Mouse (Mus musculus): Measurements from ENCODE around the gene Zdhhc14. TPM values are rescaled to one million over a fixed set of nuclear protein-coding genes. Genes with fewer than 3 reads are reported as not detected.

The Zdhhc14 gene
- polyA plus RNA-seq, 1 experiment from 2014 or later = 1.4 TPM

- Histone ChIP-seq H3K9me3 (ENCODE audit: control insufficient read depth) (no peaks in the 10 kb centered on the region), H3K36me3 (ENCODE audit: control insufficient read depth, insufficient read depth) (no peaks in the 10 kb centered on the region), H3K4me2 (replicated peaks; ENCODE audit: low read depth) (no peak overlapping the region), H3K4me3 (ENCODE audit: low read depth, low read length) (no peak overlapping the region), H3K4me1 (replicated peaks; ENCODE audit: control insufficient read depth, insufficient read depth, low read length) (0 out of 2 replicates have a peak, but pooled peaks cover 2% of the 10 kb centered on the region), H3K9ac (ENCODE audit: low read depth, low read length) (no peak overlapping the region), H3K27ac (ENCODE audit: low read depth, low read length) (no peak overlapping the region), H3K27me3 (replicated peaks; ENCODE audit: control insufficient read depth, insufficient read depth, low read length) (no peaks in the 10 kb centered on the region)
- 42% methylated on average over 14 of the region's 14 CpGs for WGBS
- TF ChIP-seq CTCF (IDR thresholded peaks at IDR 0.05; ENCODE audit: low read depth) = no peak
- ATAC-seq = no peak; the same call in 1 of the 2 replicates
Observed at GRCm38 (mm10) chr17:5552036-5552760, 59.8 kb downstream of the Zdhhc14 start.

GRCm38 (mm10) chr17:5553556-5553955 lies 61.2 kb downstream of the Zdhhc14 start:
- peak; percentile 61 for ATAC-seq
- Histone ChIP-seq H3K4me2 (replicated peaks; ENCODE audit: low read depth) (no peak overlapping the region), H3K36me3 (ENCODE audit: control insufficient read depth, insufficient read depth) (no peaks in the 10 kb centered on the region), H3K27ac (ENCODE audit: low read depth, low read length) (no peak overlapping the region), H3K4me3 (ENCODE audit: low read depth, low read length) (no peak overlapping the region), H3K9ac (ENCODE audit: low read depth, low read length) (no peak overlapping the region), H3K27me3 (replicated peaks; ENCODE audit: control insufficient read depth, insufficient read depth, low read length) (no peaks in the 10 kb centered on the region), H3K9me3 (ENCODE audit: control insufficient read depth) (no peaks in the 10 kb centered on the region), H3K4me1 (replicated peaks; ENCODE audit: control insufficient read depth, insufficient read depth, low read length) (0 out of 2 replicates have a peak, but pooled peaks cover 2% of the 10 kb centered on the region)
- 61% methylated on average over 5 of the region's 5 CpGs for WGBS
- TF ChIP-seq CTCF (IDR thresholded peaks at IDR 0.05; ENCODE audit: low read depth) = no peak

- no peaks in the 10 kb centered on the region for H3K9me3 ChIP-seq (ENCODE audit: control insufficient read depth)
- ATAC-seq = peak; percentile 63
- no peaks in the 10 kb centered on the region for H3K27me3 ChIP-seq (replicated peaks; ENCODE audit: control insufficient read depth, insufficient read depth, low read length)
- H3K36me3 ChIP-seq (ENCODE audit: control insufficient read depth, insufficient read depth) = no peaks in the 10 kb centered on the region
- H3K4me2 ChIP-seq (replicated peaks; ENCODE audit: low read depth) = no peak overlapping the region
- TF ChIP-seq CTCF (IDR thresholded peaks at IDR 0.05; ENCODE audit: low read depth) = no peak
- H3K27ac ChIP-seq (ENCODE audit: low read depth, low read length) = no peak overlapping the region
- 64% methylated on average over 2 of the region's 2 CpGs for WGBS
- no peak overlapping the region for H3K4me3 ChIP-seq (ENCODE audit: low read depth, low read length)
- 0 out of 2 replicates have a peak, but pooled peaks cover 2% of the 10 kb centered on the region for H3K4me1 ChIP-seq (replicated peaks; ENCODE audit: control insufficient read depth, insufficient read depth, low read length)
- no peak overlapping the region for H3K9ac ChIP-seq (ENCODE audit: low read depth, low read length)
Observed at GRCm38 (mm10) chr17:5554573-5554972, 62.2 kb downstream of the Zdhhc14 start.

GRCm38 (mm10) chr17:5556568-5556967 lies 64.2 kb downstream of the Zdhhc14 start:
- no peaks in the 10 kb centered on the region for H3K27me3 ChIP-seq (replicated peaks; ENCODE audit: control insufficient read depth, insufficient read depth, low read length)
- no peak overlapping the region for H3K27ac ChIP-seq (ENCODE audit: low read depth, low read length)
- H3K36me3 ChIP-seq (ENCODE audit: control insufficient read depth, insufficient read depth) = no peaks in the 10 kb centered on the region
- H3K4me1 ChIP-seq (replicated peaks; ENCODE audit: control insufficient read depth, insufficient read depth, low read length) = 0 out of 2 replicates have a peak, but pooled peaks cover 2% of the 10 kb centered on the region
- 0 out of 2 replicates have a peak, but pooled peaks cover 3% of the 10 kb centered on the region for H3K9me3 ChIP-seq (ENCODE audit: control insufficient read depth)
- H3K4me3 ChIP-seq (ENCODE audit: low read depth, low read length) = no peak overlapping the region
- no peak for ATAC-seq
- no peak overlapping the region for H3K9ac ChIP-seq (ENCODE audit: low read depth, low read length)
- H3K4me2 ChIP-seq (replicated peaks; ENCODE audit: low read depth) = no peak overlapping the region
- WGBS = 79% methylated on average over 8 of the region's 8 CpGs
- no peak for TF ChIP-seq CTCF (IDR thresholded peaks at IDR 0.05; ENCODE audit: low read depth)

- Histone ChIP-seq H3K4me1 (replicated peaks; ENCODE audit: control insufficient read depth, insufficient read depth, low read length) (0 out of 2 replicates have a peak, but pooled peaks cover 2% of the 10 kb centered on the region), H3K4me3 (ENCODE audit: low read depth, low read length) (no peak overlapping the region), H3K9ac (ENCODE audit: low read depth, low read length) (no peak overlapping the region), H3K4me2 (replicated peaks; ENCODE audit: low read depth) (no peak overlapping the region), H3K27ac (ENCODE audit: low read depth, low read length) (no peak overlapping the region), H3K9me3 (ENCODE audit: control insufficient read depth) (0 out of 2 replicates have a peak, but pooled peaks cover 3% of the 10 kb centered on the region), H3K27me3 (replicated peaks; ENCODE audit: control insufficient read depth, insufficient read depth, low read length) (no peaks in the 10 kb centered on the region), H3K36me3 (ENCODE audit: control insufficient read depth, insufficient read depth) (no peaks in the 10 kb centered on the region)
- TF ChIP-seq CTCF (IDR thresholded peaks at IDR 0.05; ENCODE audit: low read depth) = no peak
- WGBS = 75% methylated on average over 3 of the region's 4 CpGs
- no peak for ATAC-seq
Observed at GRCm38 (mm10) chr17:5560212-5560611, 67.9 kb downstream of the Zdhhc14 start.

- Histone ChIP-seq H3K9ac (ENCODE audit: low read depth, low read length) (no peak overlapping the region), H3K4me2 (replicated peaks; ENCODE audit: low read depth) (no peak overlapping the region), H3K27ac (ENCODE audit: low read depth, low read length) (no peak overlapping the region), H3K36me3 (ENCODE audit: control insufficient read depth, insufficient read depth) (no peaks in the 10 kb centered on the region), H3K27me3 (replicated peaks; ENCODE audit: control insufficient read depth, insufficient read depth, low read length) (no peaks in the 10 kb centered on the region), H3K9me3 (ENCODE audit: control insufficient read depth) (0 out of 2 replicates have a peak, but pooled peaks cover 3% of the 10 kb centered on the region), H3K4me1 (replicated peaks; ENCODE audit: control insufficient read depth, insufficient read depth, low read length) (no peaks in the 10 kb centered on the region), H3K4me3 (ENCODE audit: low read depth, low read length) (no peak overlapping the region)
- TF ChIP-seq CTCF (IDR thresholded peaks at IDR 0.05; ENCODE audit: low read depth) = no peak
- 93% methylated on average over 6 of the region's 6 CpGs for WGBS
- ATAC-seq = no peak
Observed at GRCm38 (mm10) chr17:5563108-5563507, 70.8 kb downstream of the Zdhhc14 start.
